Mouse (Mus musculus): ENCODE data around the gene Kng1.
A peak's percentile ranks its signal among the peaks of the same experiment; 100 is the strongest.
"Not testable (repeated sequence)": the region's sequence is repeated elsewhere in the genome, so short reads cannot be mapped to it uniquely, and the experiment has no call there.

Kng1 gene

GRCm38 (mm10) chr16:23057668-23058447, at the start of gene Kng1:
Gene Kng1, plus strand, starts transcription at chr16:23057865.
- not testable (repeated sequence) for DNase-seq

DNA sequence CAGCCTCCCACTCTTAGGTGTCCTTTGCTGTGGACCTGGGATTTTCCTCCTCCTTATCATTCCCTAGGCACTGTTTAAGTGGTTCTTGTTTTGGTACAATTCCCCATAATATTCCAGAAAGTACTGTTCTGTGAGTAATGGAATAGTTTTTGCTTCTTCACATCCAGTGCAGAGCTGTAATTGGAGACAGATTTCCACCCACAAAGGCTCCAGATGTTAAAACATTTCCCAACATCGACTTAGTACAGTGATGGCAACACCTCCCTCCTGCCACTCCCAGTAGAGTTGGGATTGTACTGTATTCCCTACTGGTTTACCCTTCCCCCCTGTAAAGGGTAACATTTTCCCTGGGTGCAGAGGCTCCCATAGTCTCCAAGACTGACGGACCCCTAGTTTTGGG, 43.9 kb upstream of the Kng1 start:
- DNase-seq, result not testable (repeated sequence)

DNA sequence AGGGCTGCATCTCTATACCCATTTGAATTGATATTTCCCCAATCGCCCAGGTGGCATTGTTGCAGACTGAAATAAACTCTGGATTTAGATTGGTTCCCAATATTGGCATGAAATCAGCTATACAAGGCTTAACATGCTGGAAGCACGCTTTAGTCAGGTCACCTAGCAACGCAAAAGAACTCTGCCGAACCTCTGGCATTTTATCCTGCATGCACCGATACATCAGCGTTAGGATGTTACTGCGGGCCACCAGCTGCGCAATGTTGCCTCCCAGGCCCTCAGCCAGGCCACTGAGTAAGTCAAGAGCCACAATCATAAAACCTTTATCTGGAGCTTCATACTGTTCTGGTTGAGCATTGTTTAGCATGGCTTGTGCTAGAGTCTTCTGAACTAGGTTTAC, 43.0 kb upstream of the Kng1 start:
- not testable (repeated sequence) for DNase-seq

DNA sequence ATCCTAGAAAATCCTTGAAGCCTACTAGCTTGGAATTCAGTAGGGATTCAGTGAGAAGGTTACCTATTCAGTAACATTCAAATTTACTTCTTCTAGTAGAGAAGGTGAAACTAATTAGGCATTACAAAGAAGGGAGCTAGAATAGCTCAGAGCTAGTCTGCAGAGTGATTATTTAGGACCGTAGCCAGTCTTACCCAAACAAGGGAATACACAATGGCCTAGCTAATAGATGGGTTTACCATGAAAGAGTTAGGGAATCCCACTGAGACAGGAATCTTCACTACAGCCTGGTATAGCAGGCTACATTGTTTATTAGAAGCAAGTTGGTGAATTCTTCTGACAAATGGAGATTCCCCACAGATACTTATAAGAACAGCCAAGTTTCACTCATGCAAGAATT, 37.1 kb upstream of the Kng1 start:
- not testable (repeated sequence) for DNase-seq

GRCm38 (mm10) chr16:23025111-23025510, 32.6 kb upstream of the Kng1 start:
- no peak for DNase-seq

DNA sequence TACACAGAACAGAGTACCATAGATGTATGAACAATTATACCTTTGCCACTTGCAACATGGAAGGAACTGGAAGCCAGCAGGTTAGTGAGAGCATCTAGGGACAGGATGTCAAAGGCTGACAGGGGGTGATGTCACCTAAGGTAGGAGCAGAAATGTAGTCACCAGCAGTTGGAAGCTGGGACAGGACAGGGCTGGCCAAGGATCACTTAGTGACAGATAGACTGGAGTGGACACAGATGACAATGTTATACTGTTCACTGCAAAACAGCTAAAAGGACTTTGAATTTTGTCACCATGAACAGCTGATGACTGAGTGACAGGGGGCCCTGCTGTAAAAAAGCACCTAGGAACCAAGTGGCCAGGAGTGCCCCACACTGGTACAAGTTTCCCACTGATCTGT, 31.1 kb upstream of the Kng1 start:
- no peak for DNase-seq

GRCm38 (mm10) chr16:23027341-23027740, 30.3 kb upstream of the Kng1 start:
- DNase-seq, result not testable (repeated sequence)

DNA sequence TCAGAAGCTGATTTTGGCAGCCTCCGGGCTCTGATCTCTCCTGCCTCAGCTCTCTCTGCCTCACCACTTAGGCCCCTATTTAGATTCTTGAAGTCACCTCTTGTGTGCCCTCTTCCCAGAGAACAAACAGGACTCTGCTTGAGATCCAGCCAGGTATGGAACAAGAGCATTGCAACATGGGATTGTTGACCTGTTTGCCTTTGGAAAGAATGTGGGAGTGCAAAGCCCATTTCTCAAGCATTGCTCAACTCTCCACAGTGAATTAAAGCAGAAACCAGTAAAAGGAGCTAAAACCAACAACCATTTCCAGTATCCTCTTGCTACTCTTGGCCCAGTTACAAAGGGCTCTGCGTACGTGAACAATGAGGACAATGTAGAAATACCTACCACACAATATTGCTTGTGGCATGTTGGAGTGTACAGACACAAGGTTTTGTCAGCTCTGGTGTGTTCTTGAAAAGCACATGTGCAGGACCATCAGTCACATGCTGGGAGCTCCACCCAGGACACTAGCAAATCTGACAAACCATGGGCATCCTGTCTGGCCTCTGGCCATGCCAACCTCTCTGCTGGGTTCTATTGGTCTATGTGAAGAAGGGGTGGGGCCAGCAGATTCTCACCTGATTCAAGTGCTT, 28.6 kb upstream of the Kng1 start, which contains the start of gene Kng2:
Gene Kng2 (minus strand): TSS at position 517 of the 635 bp plus-strand sequence.
- not testable (repeated sequence) for DNase-seq

DNA sequence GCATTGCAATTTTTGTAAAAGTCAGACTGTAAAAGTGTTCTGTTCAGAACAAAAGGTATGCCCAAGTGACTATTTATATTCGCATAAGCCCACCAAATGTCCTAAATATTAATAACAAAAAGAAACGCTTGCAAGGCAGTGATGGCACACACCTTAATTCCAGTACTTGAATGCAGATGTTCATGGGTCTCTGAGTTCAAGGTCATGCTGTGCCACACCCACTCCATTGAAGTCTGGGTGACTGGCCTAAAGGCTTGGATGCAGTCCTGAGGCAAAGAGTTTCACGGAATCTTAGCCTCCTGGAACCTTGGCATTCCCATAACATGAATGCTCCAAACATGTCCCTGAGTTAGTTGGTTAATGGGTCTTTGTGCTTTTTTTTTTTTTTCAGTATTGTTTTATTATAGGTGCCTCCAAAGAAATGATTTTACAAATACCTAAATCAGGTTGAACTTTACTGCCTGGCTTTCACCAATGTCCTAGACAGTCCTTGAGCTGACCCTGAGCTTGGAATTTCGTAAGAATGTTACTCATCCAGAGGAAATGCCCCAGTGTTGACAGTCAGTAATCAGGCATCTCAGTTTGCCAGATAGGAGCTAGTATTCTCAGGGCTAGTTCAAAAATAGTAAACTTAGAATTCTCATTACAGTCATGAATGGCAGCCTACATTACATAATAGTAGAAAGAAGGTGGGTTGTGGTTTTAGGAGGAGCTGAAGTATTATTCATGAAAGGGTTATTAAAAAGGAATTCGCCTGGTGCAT, 26.8 kb upstream of the Kng1 start:
- DNase-seq, result no peak

- no peak for DNase-seq
Observed at GRCm38 (mm10) chr16:23033673-23034072, 24.0 kb upstream of the Kng1 start.

DNA sequence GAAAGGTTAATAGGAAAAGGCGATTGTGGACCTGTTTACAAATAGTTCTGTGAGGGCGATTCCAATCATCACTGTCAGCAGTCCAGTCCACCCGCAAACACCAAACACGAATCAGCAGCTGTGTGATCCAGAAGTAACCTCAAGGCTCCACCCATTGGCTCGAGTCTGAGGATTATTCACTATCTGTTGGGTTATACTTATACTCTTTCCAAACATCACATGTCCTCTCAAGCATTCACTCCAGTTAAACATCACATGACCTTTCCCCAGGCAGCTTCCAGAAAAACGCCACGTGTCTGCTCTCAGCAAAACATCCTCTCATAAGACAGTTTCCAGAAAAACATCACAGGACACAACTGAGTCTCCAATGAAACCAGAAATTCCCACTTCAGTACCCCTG, 19.9 kb upstream of the Kng1 start:
- DNase-seq, result no peak

DNA sequence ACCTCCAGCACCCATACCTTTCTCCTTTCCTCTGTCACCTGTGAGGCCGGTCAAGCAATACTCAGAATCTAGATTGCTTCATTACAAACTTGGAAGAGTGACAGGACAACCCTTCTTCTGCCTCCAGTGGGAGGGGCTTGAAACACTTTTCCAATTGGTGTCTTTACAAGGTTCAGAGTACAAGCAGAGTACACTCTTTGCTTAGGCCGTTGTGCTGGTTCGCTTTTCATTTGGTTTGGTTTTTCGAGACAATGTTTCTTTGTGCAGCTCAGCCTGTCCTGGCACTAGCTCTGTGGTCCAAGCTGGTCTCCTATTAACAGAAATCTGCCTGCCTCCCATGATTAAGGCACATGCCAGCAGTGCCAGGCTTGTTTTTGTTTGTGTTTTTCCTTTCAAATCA, 18.4 kb upstream of the Kng1 start:
- no peak for DNase-seq

GRCm38 (mm10) chr16:23040876-23041275, 16.8 kb upstream of the Kng1 start:
- DNase-seq, result no peak

DNA sequence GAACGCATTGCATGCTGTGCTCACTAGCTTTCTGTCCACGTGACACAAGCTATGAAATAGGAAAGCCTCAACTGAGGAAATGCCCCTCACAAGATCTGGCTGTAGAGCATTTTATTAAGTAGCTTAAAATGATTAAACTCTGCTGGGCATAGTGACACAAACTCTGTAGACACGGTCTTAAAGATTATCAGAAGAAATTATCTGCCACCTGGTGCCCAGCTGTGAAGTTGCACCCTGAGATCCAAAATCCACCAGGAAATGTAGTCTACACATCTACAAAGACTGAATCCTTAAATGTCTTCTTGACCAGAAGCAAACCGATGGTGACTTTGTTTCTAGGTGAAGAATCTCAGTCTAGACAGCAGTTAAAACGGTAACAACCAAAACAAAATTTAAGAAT, 11.3 kb upstream of the Kng1 start:
- DNase-seq, result peak; percentile 19 to 36

DNA sequence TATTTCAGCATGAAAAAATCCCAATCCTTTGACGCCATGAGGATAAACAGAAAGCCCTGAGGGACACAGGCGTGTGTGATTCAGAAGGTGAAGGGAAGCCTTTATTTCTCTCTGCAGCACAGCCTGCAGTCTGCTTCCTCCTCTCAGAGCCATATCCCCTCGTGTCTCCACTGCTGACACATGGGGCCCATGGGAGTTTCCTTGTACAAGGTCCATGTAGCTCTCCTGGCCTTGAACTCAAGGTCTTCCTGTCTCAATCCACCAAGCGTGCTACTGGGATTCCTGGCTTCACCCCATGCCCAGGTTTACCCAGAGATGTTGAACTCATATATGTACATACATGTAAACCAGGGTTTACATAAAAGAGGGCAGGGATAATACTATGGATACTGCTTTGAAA, 2.0 kb downstream of the Kng1 start:
- not testable (repeated sequence) for DNase-seq

- DNase-seq, result not testable (repeated sequence)
Observed at GRCm38 (mm10) chr16:23060781-23061325, 3.2 kb downstream of the Kng1 start.

- DNase-seq, result not testable (repeated sequence)
Observed at GRCm38 (mm10) chr16:23077516-23077915, 19.9 kb downstream of the Kng1 start.

DNA sequence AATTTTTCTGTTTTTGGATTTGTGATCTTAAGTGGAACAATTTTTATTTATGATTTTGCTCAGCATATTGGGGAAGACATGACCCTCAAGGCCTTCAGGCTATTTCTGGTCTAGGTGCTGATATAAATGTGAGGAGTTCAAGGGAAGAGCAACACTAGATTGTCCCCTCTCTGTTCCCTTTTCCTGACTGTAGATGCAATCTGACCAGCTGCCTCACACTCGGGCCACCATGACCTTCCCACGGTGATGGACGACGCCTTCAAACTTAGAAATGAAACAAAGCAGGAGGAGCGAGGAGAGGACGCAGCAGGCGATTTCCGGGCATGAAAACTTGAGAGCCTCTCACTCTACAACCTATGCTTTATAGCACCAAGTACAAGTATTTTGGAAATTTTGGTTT, 29.5 kb downstream of the Kng1 start:
- DNase-seq, result not testable (repeated sequence)

- DNase-seq, result peak in 1 of 2 experiments; percentile 20
Observed at GRCm38 (mm10) chr16:23087712-23088111, 30.0 kb downstream of the Kng1 start.

- DNase-seq, result peak in 1 of 2 experiments; percentile 17
Observed at GRCm38 (mm10) chr16:23088491-23088890, 30.8 kb downstream of the Kng1 start.

GRCm38 (mm10) chr16:23091345-23091744, 33.7 kb downstream of the Kng1 start:
- DNase-seq, result not testable (repeated sequence)

- no peak for DNase-seq
Observed at GRCm38 (mm10) chr16:23093321-23093953, 35.8 kb downstream of the Kng1 start.

DNA sequence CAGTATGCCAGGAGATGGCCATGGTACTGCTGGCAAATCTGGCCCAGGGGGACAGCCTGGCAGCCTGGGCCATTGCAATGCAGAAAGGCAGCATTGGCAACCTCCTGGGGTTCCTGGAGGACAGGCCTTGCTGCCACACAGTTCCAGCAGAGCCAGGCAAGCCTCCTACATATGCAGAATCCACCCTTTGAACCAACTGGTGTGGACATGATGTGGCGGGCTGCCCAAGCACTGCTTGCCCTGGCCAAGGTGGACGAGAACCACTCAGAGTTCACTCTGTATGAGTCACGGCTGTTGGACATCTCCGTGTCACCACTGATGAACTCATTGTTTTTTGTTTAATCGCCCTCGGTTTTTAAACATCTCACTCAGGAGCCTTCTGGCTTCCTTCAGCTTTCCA, 36.5 kb downstream of the Kng1 start:
- no peak for DNase-seq

Measured in B cell, adult 2 months (primary cell).